ENCODE assay signal across 17 mouse cellular contexts in genomic region chr3:153728577-153728976, GRCm38 (mm10).
"Had no signal": no experiment of that assay in that cellular context is flagged by ENCODE, and none has a peak within 500 bp of the region (broad histone marks: within the 10 kb centered on the region; RNA-seq: fewer than 3 reads in every experiment).

No protein-coding gene starts in this region.

- H3K4me3 ChIP-seq: neural tube, embryonic 12.5 days; neural tube, embryonic 13.5 days; neural tube, embryonic 15.5 days; stomach, embryonic 15.5 days had no signal

- H3K4me2 ChIP-seq: neural tube, embryonic 12.5 days; neural tube, embryonic 13.5 days; neural tube, embryonic 15.5 days; stomach, embryonic 15.5 days had no signal

- H3K27me3 ChIP-seq: neural tube, embryonic 12.5 days; neural tube, embryonic 15.5 days; stomach, embryonic 15.5 days had no signal

- DNase-seq: retina, postnatal 1 day; right cerebral cortex, adult 18-20 months; right cerebral cortex, postnatal 14 days; right cerebral cortex, postnatal 25 days; right cerebral cortex, postnatal 4 days; spleen, adult 18-20 months; thymus, adult 18-20 months; thymus, adult 2 months; thymus, postnatal 14 days; thymus, postnatal 25 days; thymus, postnatal 36 days; thymus, postnatal 4 days had no signal

- H3K36me3 ChIP-seq: neural tube, embryonic 12.5 days; neural tube, embryonic 13.5 days; neural tube, embryonic 15.5 days; stomach, embryonic 15.5 days had no signal

- H3K9me3 ChIP-seq: neural tube, embryonic 12.5 days; neural tube, embryonic 13.5 days; neural tube, embryonic 15.5 days; stomach, embryonic 15.5 days had no signal

- H3K27ac ChIP-seq: neural tube, embryonic 12.5 days; neural tube, embryonic 13.5 days; neural tube, embryonic 15.5 days; stomach, embryonic 15.5 days; stomach, postnatal 0 days had no signal

- H3K9ac ChIP-seq: neural tube, embryonic 12.5 days; neural tube, embryonic 13.5 days; neural tube, embryonic 15.5 days; stomach, embryonic 15.5 days had no signal
